Mouse (Mus musculus) C2C12 (cell line): ENCODE results near the gene Atxn7.

Source experiments
- CEBPB ChIP-seq: IDR thresholded peaks from one replicate; pipeline ENCODE4 v1.6.1; 2011; ENCODE audit warnings: low read depth, mild to moderate bottlenecking, control low read depth, moderate library complexity
- CTCF ChIP-seq: IDR thresholded peaks from one replicate; pipeline ENCODE4 v1.5.1; 2011; ENCODE audit not compliant: control insufficient read depth, insufficient read depth, insufficient read length
- FOSL1 ChIP-seq: IDR thresholded peaks from one replicate; pipeline ENCODE4 v1.8.0; 2011; ENCODE audit warnings: mild to moderate bottlenecking, low read length; ENCODE audit not compliant: poor library complexity, insufficient read depth, severe bottlenecking
- MAX ChIP-seq: IDR thresholded peaks from one replicate; pipeline ENCODE4 v1.6.1; 2011; ENCODE audit warnings: mild to moderate bottlenecking, control low read depth
- MYOG ChIP-seq: IDR thresholded peaks from one replicate; pipeline ENCODE4 v1.6.1; 2011; ENCODE audit not compliant: control insufficient read depth, insufficient read length; ENCODE audit errors: extremely low read depth
- USF1 ChIP-seq: IDR thresholded peaks from one replicate; pipeline ENCODE4 v1.6.1; 2011; ENCODE audit warnings: low read depth, mild to moderate bottlenecking, control low read depth, moderate library complexity

GRCm38 (mm10) chr14:14104213-14104929, 143.1 kb downstream of the Atxn7 start:
- TF ChIP-seq CTCF (no peak), USF1 (no peak), MYOG (no peak), CEBPB (no peak), MAX (no peak), FOSL1 (no peak)
